ENCODE assay signal across 29 mouse cellular contexts in the genomic region with DNA sequence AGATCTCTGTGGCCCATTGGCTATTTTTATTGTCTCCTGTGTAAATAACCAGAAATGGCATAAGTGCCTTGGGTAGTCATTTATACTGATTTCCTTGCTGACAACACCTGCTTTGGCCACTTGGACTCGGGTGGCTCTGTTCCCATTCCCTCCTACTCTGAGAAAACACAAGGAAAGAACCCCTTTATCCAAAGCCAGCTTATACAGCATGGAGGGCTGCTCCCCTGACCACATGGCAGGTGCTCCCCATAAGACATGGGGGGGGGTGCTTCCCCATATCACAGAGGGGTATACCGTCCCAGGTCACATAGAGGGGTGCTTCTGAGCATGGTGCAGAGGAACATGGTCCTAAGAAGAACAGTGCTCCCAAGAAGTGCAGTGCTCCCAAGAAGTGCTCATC. TPM values are rescaled to one million over a fixed set of nuclear protein-coding genes. Genes with fewer than 3 reads are reported as not detected.
"Had no signal": no experiment of that assay in that cellular context is flagged by ENCODE, and none has a peak within 500 bp of the region (broad histone marks: within the 10 kb centered on the region; RNA-seq: fewer than 3 reads in every experiment).

No protein-coding gene starts in this region.

- H3K4me2 ChIP-seq: limb, embryonic 13.5 days; liver, embryonic 15.5 days; midbrain, embryonic 11.5 days had no signal

- H3K27me3 ChIP-seq: limb, embryonic 13.5 days; liver, embryonic 15.5 days had no signal

- H3K36me3 ChIP-seq: limb, embryonic 13.5 days; liver, embryonic 15.5 days had no signal

- H3K4me3 ChIP-seq: limb, embryonic 13.5 days; liver, embryonic 15.5 days had no signal

- H3K9me3 ChIP-seq: liver, embryonic 15.5 days had no signal

- DNase-seq: kidney, adult 18-20 months; kidney, adult 9 months; kidney, postnatal 14 days; kidney, postnatal 4 days; left cerebral cortex, postnatal 4 days; lung, adult 2 months; lung, postnatal 14 days; lung, postnatal 4 days; midbrain, embryonic 14.5 days; right cerebral cortex, postnatal 14 days; right cerebral cortex, postnatal 4 days; thymus, adult 2 months; thymus, postnatal 14 days had no signal

- H3K27ac ChIP-seq: limb, embryonic 13.5 days; liver, embryonic 15.5 days had no signal

- H3K4me1 ChIP-seq: limb, embryonic 13.5 days; liver, embryonic 15.5 days had no signal

- H3K9ac ChIP-seq: limb, embryonic 13.5 days; liver, embryonic 15.5 days had no signal

RNA-seq across cellular contexts. Expression of gene 1700021F07Rik, which starts 57.8 kb away (rescaled TPM):
- total RNA-seq: layer of hippocampus, adult 18-20 months; layer of hippocampus, postnatal 14 days; left cerebral cortex, adult 8-10 months; left cerebral cortex, postnatal 14 days; left cerebral cortex, postnatal 4 days; liver, adult 2 months; megakaryocyte progenitor cell, adult 5-6 weeks; megakaryocyte-erythroid progenitor cell, adult 5-6 weeks; midbrain, postnatal 0 days had no signal
- polyA plus RNA-seq: kidney, embryonic 16.5 days; limb, embryonic 13.5 days; liver, adult 2 months; liver, embryonic 15.5 days; lung, adult 2 months; lung, embryonic 16.5 days; midbrain, embryonic 11.5 days; midbrain, embryonic 14.5 days; midbrain, postnatal 0 days; neural tube, embryonic 11.5 days; neural tube, embryonic 14.5 days; stomach, embryonic 16.5 days; thymus, adult 2 months had no signal
